ENCODE assay signal across 10 mouse cellular contexts in genomic region chr1:133766901-133767529, GRCm38 (mm10). TPM values are rescaled to one million over a fixed set of nuclear protein-coding genes. Genes with fewer than 3 reads are reported as not detected.
A peak's percentile ranks its signal among the peaks of the same experiment; 100 is the strongest.
DNase-seq lines count a peak whose midpoint lies in the region; ATAC-seq lines count a peak whose summit lies in the region.
"Had no signal": no experiment of that assay in that cellular context is flagged by ENCODE, and none has a peak within 500 bp of the region (broad histone marks: within the 10 kb centered on the region; RNA-seq: fewer than 3 reads in every experiment).

No protein-coding gene starts in this region.

- WGBS in heart, embryonic 13.5 days: 18% methylated on average over 11 of the region's 11 CpGs
- WGBS in embryonic facial prominence, embryonic 12.5 days: 7% methylated on average over 11 of the region's 11 CpGs
- 16% methylated on average over 11 of the region's 11 CpGs for WGBS in limb, embryonic 11.5 days

- peaks cover 14% of the 10 kb centered on the region; the same call in 1 of the 2 replicates for H3K36me3 ChIP-seq in heart, embryonic 13.5 days
- no peaks in the 10 kb centered on the region for H3K36me3 ChIP-seq in embryonic facial prominence, embryonic 12.5 days
- H3K36me3 ChIP-seq in limb, embryonic 11.5 days (ENCODE audit: control insufficient read depth, insufficient read depth, low read length): no peaks in the 10 kb centered on the region

- DNase-seq in heart, postnatal 25 days (ENCODE audit: low spot score): no peak
- DNase-seq in Muller cell, postnatal 12 days (ENCODE audit: inconsistent ontology term): peak; percentile 67
- peak; percentile 51 for DNase-seq in limb, embryonic 11.5 days (ENCODE audit: low spot score)
- no peak for DNase-seq in left cerebral cortex, postnatal 4 days
- DNase-seq in retina, embryonic 14.5 days (ENCODE audit: low spot score): no peak
- no peak for DNase-seq in spleen, adult 12 weeks (ENCODE audit: low spot score)
- DNase-seq: adrenal gland, postnatal 14 days; cerebellum, adult 9-11 months had no signal

- no peak for ATAC-seq in heart, embryonic 13.5 days (ENCODE audit: extremely low read depth, insufficient number of reproducible peaks, low FRiP score, low TSS enrichment)
- no peak for ATAC-seq in embryonic facial prominence, embryonic 12.5 days (ENCODE audit: insufficient number of reproducible peaks, insufficient read depth, low FRiP score, low TSS enrichment)
- no peak for ATAC-seq in limb, embryonic 11.5 days (ENCODE audit: insufficient number of reproducible peaks, low FRiP score, low TSS enrichment, low read depth)

- peaks cover 71% of the 10 kb centered on the region for H3K4me1 ChIP-seq in heart, embryonic 13.5 days
- peaks cover 34% of the 10 kb centered on the region for H3K4me1 ChIP-seq in embryonic facial prominence, embryonic 12.5 days
- H3K4me1 ChIP-seq in limb, embryonic 11.5 days (ENCODE audit: control insufficient read depth, insufficient read depth, low read length): peaks cover 21% of the 10 kb centered on the region

- peak overlapping the region; percentile 27; the same call in 1 of the 2 replicates for H3K4me2 ChIP-seq in heart, embryonic 13.5 days
- H3K4me2 ChIP-seq in embryonic facial prominence, embryonic 12.5 days (replicated peaks): no peak overlapping the region
- no peak overlapping the region for H3K4me2 ChIP-seq in limb, embryonic 11.5 days (ENCODE audit: low read depth, severe bottlenecking)

- H3K27ac ChIP-seq in heart, embryonic 13.5 days (replicated peaks): peak overlapping the region; percentile 69
- peak overlapping the region; percentile 85 for H3K27ac ChIP-seq in embryonic facial prominence, embryonic 12.5 days
- H3K27ac ChIP-seq in limb, embryonic 11.5 days (replicated peaks; ENCODE audit: low read depth, low read length): peak overlapping the region; percentile 31; the same call in 1 of the 2 replicates

- no peak overlapping the region for H3K4me3 ChIP-seq in heart, embryonic 13.5 days
- no peak overlapping the region for H3K4me3 ChIP-seq in embryonic facial prominence, embryonic 12.5 days
- no peak overlapping the region for H3K4me3 ChIP-seq in limb, embryonic 11.5 days (ENCODE audit: low read depth, low read length)

- H3K9me3 ChIP-seq in heart, embryonic 13.5 days: no peaks in the 10 kb centered on the region
- no peaks in the 10 kb centered on the region for H3K9me3 ChIP-seq in embryonic facial prominence, embryonic 12.5 days
- no peaks in the 10 kb centered on the region for H3K9me3 ChIP-seq in limb, embryonic 11.5 days (ENCODE audit: control insufficient read depth, low read length)

- H3K27me3 ChIP-seq in heart, embryonic 13.5 days (replicated peaks): no peaks in the 10 kb centered on the region
- no peaks in the 10 kb centered on the region for H3K27me3 ChIP-seq in embryonic facial prominence, embryonic 12.5 days
- H3K27me3 ChIP-seq in limb, embryonic 11.5 days (ENCODE audit: control insufficient read depth, insufficient read depth, low read length): no peaks in the 10 kb centered on the region

- intact Hi-C loops in heart, postnatal 25 days (cut with DNase I): no loop called here
- intact Hi-C loops in left cerebral cortex, postnatal 4 days (cut with DNase I): no loop called here

- H3K9ac ChIP-seq in heart, embryonic 13.5 days: peak overlapping the region; percentile 20
- H3K9ac ChIP-seq in embryonic facial prominence, embryonic 12.5 days: no peak overlapping the region
- H3K9ac ChIP-seq in limb, embryonic 11.5 days (ENCODE audit: low read length): 0 out of 2 replicates have a peak overlapping the region, but pooled peaks have one; percentile 9

RNA-seq across cellular contexts. Expression of gene Atp2b4, which starts 33.8 kb away (rescaled TPM):
- polyA plus RNA-seq in heart, embryonic 13.5 days (2015; fragmentation: Nextera tagmentation; extraction: Ambion mirVana): 13.9 and 16.8 TPM in 2 replicates
- total RNA-seq in heart, postnatal 25 days (2021): 10 to 100 TPM; 20.5 to 24.0 TPM
- 14.1 and 15.0 TPM in 2 replicates for polyA plus RNA-seq in embryonic facial prominence, embryonic 12.5 days (2016; fragmentation: Nextera tagmentation; extraction: Ambion mirVana)
- polyA plus RNA-seq in limb, embryonic 11.5 days (2014; fragmentation: Nextera tagmentation; extraction: Ambion mirVana): 5.8 and 7.4 TPM in 2 replicates
- 100 to 1,000 TPM; 110 to 134 TPM for total RNA-seq in left cerebral cortex, postnatal 4 days (2021)

Comparison
In these comparisons a context has a peak if more than half of its experiments do, and no peak if none do; other contexts are left out.
1. H3K27ac ChIP-seq: peak in every context shown above with its lines; median percentile 85 in embryonic facial prominence, embryonic 12.5 days; 69 in heart, embryonic 13.5 days; 31 in limb, embryonic 11.5 days.
2. DNase-seq: peak in Muller cell, postnatal 12 days (single experiment) and limb, embryonic 11.5 days (single experiment); none in heart, postnatal 25 days (single experiment), left cerebral cortex, postnatal 4 days (single experiment), retina, embryonic 14.5 days (single experiment) and spleen, adult 12 weeks (single experiment).